Mouse (Mus musculus) stomach, embryonic 16.5 days (tissue): ENCODE data around the gene Cfl2. TPM values are rescaled to one million over a fixed set of nuclear protein-coding genes. Genes with fewer than 3 reads are reported as not detected.

Source experiments
- ATAC-seq: fragments of 200-750 bp; cut with Nextera tagmentation; 2 replicates; pipeline ENCODE4 v1.8.0; 2017; ENCODE audit warnings: moderate number of reproducible peaks, moderate TSS enrichment; ENCODE audit not compliant: insufficient read depth, low FRiP score
- H3K27ac ChIP-seq: fragments of 300-500 bp; sonication (generic); 2 replicates; pipeline ENCODE4 v1.5.1; 2014; ENCODE audit warnings: low read length
- H3K27me3 ChIP-seq: fragments of 300-500 bp; sonication (generic); 2 replicates; pipeline ENCODE4 v1.6.1; 2014; ENCODE audit warnings: low read length, control low read depth, mixed read lengths; ENCODE audit not compliant: control insufficient read depth, insufficient read depth
- H3K36me3 ChIP-seq: fragments of 300-500 bp; sonication (generic); 2 replicates; pipeline ENCODE4 v1.6.1; 2014; ENCODE audit warnings: low read length; ENCODE audit not compliant: control insufficient read depth, insufficient read depth
- H3K4me1 ChIP-seq: fragments of 300-500 bp; sonication (generic); 2 replicates; pipeline ENCODE4 v1.6.1; 2014; ENCODE audit warnings: low read length, control low read depth, mixed read lengths; ENCODE audit not compliant: control insufficient read depth, insufficient read depth
- H3K4me2 ChIP-seq: fragments of 300-500 bp; sonication (generic); 2 replicates; pipeline ENCODE4 v1.6.1; 2014; ENCODE audit warnings: low read depth, low read length, mixed read lengths
- H3K4me3 ChIP-seq: fragments of 300-500 bp; sonication (generic); replicated peaks from 2 replicates; pipeline ENCODE4 v1.5.1; 2014; ENCODE audit warnings: mild to moderate bottlenecking, low read length
- H3K9ac ChIP-seq: fragments of 300-500 bp; sonication (generic); 2 replicates; pipeline ENCODE4 v1.6.1; 2014; ENCODE audit warnings: low read length
- H3K9me3 ChIP-seq: fragments of 300-500 bp; sonication (generic); replicated peaks from 2 replicates; pipeline ENCODE4 v1.6.1; 2016; ENCODE audit warnings: low read length, control low read depth; ENCODE audit not compliant: control insufficient read depth
- WGBS: fragments of 180-500 bp; shearing (Covaris S2); extraction: QIAGEN DNeasy Blood & Tissue Kit; methylation state at CpG from one replicate; pipeline ENCODE4 v1.1.7; 2014; 5-methylcytosine and 5-hydroxymethylcytosine counted together
- polyA plus RNA-seq: library from polyadenylated mRNA; unstranded; fragments of >200 nt; fragmentation: Nextera tagmentation; extraction: Ambion mirVana; gene quantifications from 2 replicates; pipeline ENCODE4 v1.2.1, GENCODE M21; 2015

Gene Cfl2
- polyA plus RNA-seq, 1 experiment from 2014 or later: 211 TPM

- no peaks in the 10 kb centered on the region for H3K36me3 ChIP-seq
- 0 out of 2 replicates have a peak overlapping the region, but pooled peaks have one; percentile 19 for H3K27ac ChIP-seq
- H3K4me1 ChIP-seq: 0 out of 2 replicates have a peak, but pooled peaks cover 7% of the 10 kb centered on the region
- WGBS: 52% methylated on average over 6 of the region's 6 CpGs
- no peak overlapping the region for H3K9ac ChIP-seq
- ATAC-seq: no peak
- H3K9me3 ChIP-seq: no peaks in the 10 kb centered on the region
- no peak overlapping the region for H3K4me3 ChIP-seq
- no peak overlapping the region for H3K4me2 ChIP-seq
- H3K27me3 ChIP-seq: no peaks in the 10 kb centered on the region
Measured at GRCm38 (mm10) chr12:54819181-54819935, 43.3 kb downstream of the Cfl2 start.

DNA sequence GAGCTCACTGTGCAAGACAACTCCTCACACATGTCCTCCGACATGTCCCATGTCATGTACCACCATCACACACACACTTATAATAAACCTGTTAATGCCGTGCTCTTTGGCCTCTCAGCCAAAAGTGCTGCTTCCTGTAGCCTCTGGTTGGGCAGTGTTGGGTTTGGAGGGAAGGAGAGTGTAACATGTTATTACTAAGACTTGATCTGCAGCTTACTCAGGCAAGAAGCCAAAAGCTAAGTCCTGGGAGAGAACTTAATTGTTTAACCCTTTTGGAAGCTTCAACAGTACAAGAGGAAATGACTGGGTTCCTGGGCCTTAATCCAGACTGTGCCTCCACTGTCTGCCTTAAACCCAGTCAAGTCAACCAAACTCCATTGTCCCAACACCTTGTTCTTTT is 52.5 kb downstream of the Cfl2 start:
- Histone ChIP-seq H3K4me1 (peaks cover 12% of the 10 kb centered on the region), H3K4me3 (no peak overlapping the region), H3K9ac (no peak overlapping the region), H3K4me2 (no peak overlapping the region), H3K9me3 (no peaks in the 10 kb centered on the region), H3K27me3 (no peaks in the 10 kb centered on the region), H3K27ac (no peak overlapping the region; the same call in 1 of the 2 replicates), H3K36me3 (no peaks in the 10 kb centered on the region)
- peak; percentile 54; the same call in 1 of the 2 replicates for ATAC-seq
- WGBS: 53% methylated on average over 2 of the region's 2 CpGs

Other genes with a start within 250 kb of the Cfl2 start
- gene Sptssa, start 206.3 kb downstream of the Cfl2 start, polyA plus RNA-seq: 225 and 229 TPM in 2 replicates
- gene Eapp, start 167.0 kb downstream of the Cfl2 start, polyA plus RNA-seq: 51.9 and 57.0 TPM in 2 replicates
- gene Snx6, start 67.2 kb downstream of the Cfl2 start, polyA plus RNA-seq: 167 and 175 TPM in 2 replicates
- gene Gm20403, start 123.7 kb upstream of the Cfl2 start, polyA plus RNA-seq: not detected in 2 replicates
- 16.4 and 18.0 TPM in 2 replicates for gene Baz1a, start 151.5 kb upstream of the Cfl2 start, polyA plus RNA-seq
- 25.8 and 32.9 TPM in 2 replicates for gene 2700097O09Rik, start 217.2 kb upstream of the Cfl2 start, polyA plus RNA-seq
- gene Srp54a, start 217.4 kb upstream of the Cfl2 start, polyA plus RNA-seq: 184 and 189 TPM in 2 replicates